Mouse (Mus musculus) MEL (cell line): ENCODE measurements around the gene Aco1. TPM values are rescaled to one million over a fixed set of nuclear protein-coding genes. Genes with fewer than 3 reads are reported as not detected.

ENCODE experiments used
- DNase-seq: peaks from one replicate; pipeline ENCODE4 v3.0.0; 2011; ENCODE audit warnings: low read depth, low spot score
- H3K27ac ChIP-seq: 2 replicates; pipeline ENCODE4 v1.5.1; 2012; ENCODE audit warnings: low read depth, mild to moderate bottlenecking, control low read depth, low read length, moderate library complexity; ENCODE audit not compliant: control insufficient read depth
- H3K27me3 ChIP-seq, 2 experiments: fragments of 150-350 bp in 1 of 2; sonication (generic) in 1 of 2; 2 replicates each; pipeline ENCODE4 v1.6.1; 2012; ENCODE audit warnings: low read length in 2 of 2, mild to moderate bottlenecking in 2 of 2, improper control_type of control experiment in 1 of 2, moderate library complexity in 1 of 2; ENCODE audit not compliant: insufficient read depth in 2 of 2, control insufficient read depth in 1 of 2
- H3K36me3 ChIP-seq, 2 experiments: 2 replicates each; pipeline ENCODE4 v1.6.1; 2012 to 2014; ENCODE audit warnings: low read length in 2 of 2, improper control_type of control experiment in 1 of 2, inconsistent platforms in 1 of 2, mild to moderate bottlenecking in 1 of 2; ENCODE audit not compliant: insufficient read depth in 2 of 2, control insufficient read depth in 1 of 2
- H3K4me1 ChIP-seq, 2 experiments: fragments of 150-350 bp in 1 of 2; sonication (generic) in 1 of 2; 2 replicates each; pipeline ENCODE4 v1.6.1; 2012; ENCODE audit warnings: low read length in 2 of 2, improper control_type of control experiment in 1 of 2, mild to moderate bottlenecking in 1 of 2; ENCODE audit not compliant: insufficient read depth in 2 of 2, control insufficient read depth in 1 of 2
- H3K4me3 ChIP-seq, 2 experiments: fragments of 150-350 bp in 1 of 2; sonication (generic) in 1 of 2; 2 replicates each; pipeline ENCODE4 v1.5.1; 2012; ENCODE audit warnings: low read depth in 2 of 2, low read length in 2 of 2, mild to moderate bottlenecking in 2 of 2, moderate library complexity in 2 of 2, control low read depth in 1 of 2, improper control_type of control experiment in 1 of 2; ENCODE audit not compliant: control insufficient read depth in 1 of 2, insufficient read depth in 1 of 2
- H3K79me2 ChIP-seq: 2 replicates; pipeline ENCODE4 v1.6.1; 2012; ENCODE audit warnings: mild to moderate bottlenecking, low read length, moderate library complexity; ENCODE audit not compliant: control insufficient read depth, poor library complexity, insufficient read depth
- H3K9ac ChIP-seq: 2 replicates; pipeline ENCODE4 v1.6.1; 2012; ENCODE audit warnings: low read depth, mild to moderate bottlenecking, control low read depth, low read length, moderate library complexity; ENCODE audit not compliant: control insufficient read depth, poor library complexity, severe bottlenecking
- H3K9me3 ChIP-seq: fragments of 150-350 bp; sonication (generic); replicated peaks from 2 replicates; pipeline ENCODE4 v1.6.1; 2012; ENCODE audit warnings: mild to moderate bottlenecking, low read length, improper control_type of control experiment, moderate library complexity; ENCODE audit not compliant: insufficient read depth
- CHD1 ChIP-seq: IDR thresholded peaks from 2 replicates; pipeline ENCODE4 v1.6.1; 2012; ENCODE audit warnings: low read depth, mild to moderate bottlenecking, inconsistent platforms, low read length, improper control_type of control experiment
- CTCF ChIP-seq, 3 experiments: IDR thresholded peaks in 2 of 3; conservative IDR thresholded peaks in 1 of 3; 2 replicates each; pipeline ENCODE4 v1.5.1; 2011 to 2012; ENCODE audit warnings: low read length in 3 of 3, low read depth in 2 of 3, mild to moderate bottlenecking in 2 of 3, improper control_type of control experiment in 1 of 3, inconsistent platforms in 1 of 3, mixed read lengths in 1 of 3, moderate library complexity in 1 of 3; ENCODE audit not compliant: control insufficient read depth in 1 of 3, insufficient read depth in 1 of 3, poor library complexity in 1 of 3, severe bottlenecking in 1 of 3
- JUND ChIP-seq: IDR thresholded peaks from 2 replicates; pipeline ENCODE4 v1.6.1; 2011; ENCODE audit warnings: low read depth, mild to moderate bottlenecking, improper control_type of control experiment, low read length
- KAT2A ChIP-seq: conservative IDR thresholded peaks from 2 replicates; pipeline ENCODE4 v1.6.1; 2012; ENCODE audit warnings: low read depth, low read length, improper control_type of control experiment, inconsistent platforms
- MAX ChIP-seq: IDR thresholded peaks from 2 replicates; pipeline ENCODE4 v1.6.1; 2011; ENCODE audit warnings: low read length, improper control_type of control experiment
- MAZ ChIP-seq: IDR thresholded peaks from 2 replicates; pipeline ENCODE4 v1.6.1; 2012; ENCODE audit warnings: low read depth, mild to moderate bottlenecking, inconsistent platforms, low read length, improper control_type of control experiment
- MXI1 ChIP-seq: IDR thresholded peaks from 2 replicates; pipeline ENCODE4 v1.6.1; 2011; ENCODE audit warnings: mild to moderate bottlenecking, low read depth, low read length, improper control_type of control experiment
- NRF1 ChIP-seq: IDR thresholded peaks from 2 replicates; pipeline ENCODE4 v1.6.1; 2014; ENCODE audit warnings: low read depth, mild to moderate bottlenecking, inconsistent platforms, low read length, improper control_type of control experiment, moderate library complexity; ENCODE audit not compliant: poor library complexity, insufficient read depth, severe bottlenecking
- POLR2AphosphoS2 ChIP-seq: IDR thresholded peaks from 2 replicates; pipeline ENCODE4 v1.6.1; 2011; ENCODE audit warnings: low read length, improper control_type of control experiment
- POLR2AphosphoS5 ChIP-seq: IDR thresholded peaks from 2 replicates; pipeline ENCODE4 v1.6.1; 2012; ENCODE audit warnings: low read depth, borderline replicate concordance, mild to moderate bottlenecking, inconsistent platforms, low read length, moderate library complexity, mixed read lengths
- RCOR1 ChIP-seq: IDR thresholded peaks from 2 replicates; pipeline ENCODE4 v1.6.1; 2012; ENCODE audit warnings: low read depth, mild to moderate bottlenecking, inconsistent platforms, low read length, improper control_type of control experiment
- SIN3A ChIP-seq: IDR thresholded peaks from 2 replicates; pipeline ENCODE4 v1.6.1; 2012; ENCODE audit warnings: low read length, improper control_type of control experiment, inconsistent platforms
- TAL1 ChIP-seq: IDR thresholded peaks from 2 replicates; pipeline ENCODE4 v1.6.1; 2012; ENCODE audit warnings: mild to moderate bottlenecking, inconsistent platforms, low read length, moderate library complexity, mixed read lengths
- TBP ChIP-seq: IDR thresholded peaks from 2 replicates; pipeline ENCODE4 v1.8.0; 2011; ENCODE audit warnings: low read depth, low read length, improper control_type of control experiment
- TCF12 ChIP-seq: IDR thresholded peaks from 2 replicates; pipeline ENCODE4 v1.6.1; 2014; ENCODE audit warnings: low read depth, mild to moderate bottlenecking, inconsistent platforms, low read length, improper control_type of control experiment, moderate library complexity
- UBTF ChIP-seq: IDR thresholded peaks from 2 replicates; pipeline ENCODE4 v1.6.1; 2012; ENCODE audit warnings: low read depth, mild to moderate bottlenecking, inconsistent platforms, low read length, improper control_type of control experiment, moderate library complexity, borderline replicate concordance; ENCODE audit not compliant: insufficient read depth
- USF2 ChIP-seq, 2 experiments: IDR thresholded peaks; 2 replicates each; pipeline ENCODE4 v1.6.1; 2011 to 2012; ENCODE audit warnings: improper control_type of control experiment in 2 of 2, low read length in 2 of 2, borderline replicate concordance in 1 of 2, inconsistent platforms in 1 of 2, low read depth in 1 of 2, mild to moderate bottlenecking in 1 of 2; ENCODE audit not compliant: insufficient read depth in 1 of 2
- ZNF384 ChIP-seq: IDR thresholded peaks from 2 replicates; pipeline ENCODE4 v1.6.1; 2012; ENCODE audit warnings: low read depth, mild to moderate bottlenecking, inconsistent platforms, low read length, improper control_type of control experiment
- polyA plus RNA-seq, 2 experiments: library from polyadenylated mRNA; stranded (reverse) in 1 of 2; unstranded in 1 of 2; fragments of >175 nt in 1 of 2; fragments of >200 nt in 1 of 2; gene quantifications; 2 replicates each; pipeline versions ENCODE4 v1.2.1 to v1.2.4; 2012; ENCODE audit warnings: low replicate concordance in 2 of 2, low read depth in 1 of 2; ENCODE audit not compliant: insufficient read length in 2 of 2, insufficient read depth in 1 of 2, missing spikeins in 1 of 2
- total RNA-seq: library from RNA; depleted of rRNA; stranded (reverse); fragments of 300-350 nt; gene quantifications from 2 replicates; pipeline ENCODE4 v1.2.3, GENCODE M21; 2012

Aco1 gene
- total and polyA plus RNA-seq, 3 experiments = 28.7 to 33.6 TPM; not detected in 1

DNA sequence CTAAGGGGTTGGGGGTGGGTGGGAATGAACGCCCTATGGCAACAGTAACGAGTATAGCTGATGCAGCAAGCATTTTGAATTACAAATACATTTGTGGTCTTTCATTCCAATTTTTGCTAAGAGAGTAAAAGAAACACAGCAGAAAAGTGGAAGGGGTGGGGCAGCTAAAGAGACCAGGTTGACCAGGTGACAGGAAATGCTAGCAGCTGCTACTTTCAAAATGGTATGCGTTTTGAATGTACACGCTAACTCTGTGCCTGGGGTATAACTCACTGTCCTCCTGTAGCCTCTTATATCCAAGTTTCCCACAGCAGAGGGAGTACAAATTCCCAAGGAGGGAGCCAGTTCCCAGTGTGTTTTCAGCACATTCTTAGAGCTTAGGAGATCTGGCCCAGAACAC lies 93.9 kb downstream of the Aco1 start:
- no peak overlapping the region for H3K4me3 ChIP-seq
- no peak for DNase-seq
- no peak overlapping the region for H3K9ac ChIP-seq
- H3K79me2 ChIP-seq = no peaks in the 10 kb centered on the region
- peaks cover 0 to 4% of the 10 kb centered on the region in 2 experiments; a peak in 1 of 4 replicates for H3K4me1 ChIP-seq
- H3K27me3 ChIP-seq = no peaks in the 10 kb centered on the region
- H3K36me3 ChIP-seq = no peaks in the 10 kb centered on the region
- H3K27ac ChIP-seq = no peak overlapping the region
- H3K9me3 ChIP-seq = no peaks in the 10 kb centered on the region
- TF ChIP-seq TBP (no peak), SIN3A (no peak), TCF12 (no peak), CHD1 (no peak), ZNF384 (no peak), RCOR1 (no peak), JUND (no peak), KAT2A (no peak), POLR2AphosphoS5 (no peak), USF2 (IDR thresholded peaks at IDR 0.05; ENCODE audit: borderline replicate concordance in 1 of 2, insufficient read depth in 1 of 2, low read depth in 1 of 2, low read length in 2 of 2) (no peak), UBTF (no peak), MAX (no peak), TAL1 (no peak), POLR2AphosphoS2 (no peak), CTCF (IDR thresholded peaks at IDR 0.05 in 2 of 3, conservative IDR thresholded peaks at IDR 0.05 in 1 of 3; ENCODE audit: control insufficient read depth in 1 of 3, insufficient read depth in 1 of 3, low read depth in 2 of 3, low read length in 3 of 3, poor library complexity in 1 of 3, severe bottlenecking in 1 of 3) (no peak)

DNA sequence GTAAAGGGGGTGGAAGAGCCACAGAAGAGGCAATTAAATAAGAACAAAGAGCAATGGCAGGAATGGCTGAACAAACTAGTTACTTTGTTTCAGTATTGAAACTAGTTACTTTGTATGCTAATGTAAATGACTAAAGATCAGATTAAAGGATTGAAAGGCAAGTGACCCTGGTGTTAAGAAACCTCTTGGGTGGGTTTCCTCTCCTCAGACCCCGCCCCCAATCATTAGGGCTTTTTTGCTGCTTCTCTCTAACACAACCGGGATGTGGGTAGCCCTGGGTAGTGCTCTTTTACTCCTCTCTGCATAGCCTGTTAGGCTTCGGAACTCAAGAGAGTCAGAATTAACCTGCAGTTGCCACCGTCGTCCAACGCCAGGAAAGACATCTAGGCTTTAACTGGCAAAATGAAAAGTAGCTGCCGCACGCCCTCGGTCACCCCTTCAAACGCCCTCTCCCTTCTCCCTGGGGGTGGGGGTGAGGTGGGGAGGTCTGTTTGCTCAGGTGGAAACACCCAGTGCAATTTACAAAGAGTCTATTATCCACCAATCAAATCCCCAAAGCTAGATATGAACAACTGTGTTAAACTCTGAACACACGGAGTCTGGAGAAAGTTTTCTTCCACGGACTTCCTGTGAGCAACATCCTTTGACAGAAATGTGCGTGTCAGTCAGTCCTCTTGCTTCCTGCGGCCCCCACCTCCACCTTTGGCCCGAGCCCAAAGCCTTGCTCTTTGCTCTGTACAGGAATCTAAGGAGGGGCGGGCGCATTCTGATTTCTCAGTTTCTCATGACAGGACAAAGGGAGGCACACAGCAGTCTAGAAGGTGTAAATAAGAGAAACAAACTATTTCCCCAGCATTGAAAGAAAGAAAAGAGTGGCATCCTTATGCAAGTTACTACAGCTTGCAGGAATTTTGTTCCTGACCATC lies 95.9 kb downstream of the Aco1 start:
- peak; percentile 76 for DNase-seq
- Histone ChIP-seq H3K27me3 (no peaks in the 10 kb centered on the region), H3K27ac (peak overlapping the region; percentile 33)
- 0 out of 2 replicates have a peak, but pooled peaks have one; percentile 20 for TF ChIP-seq TBP
- peak; percentile 56; the same call in 1 of the 2 replicates for TF ChIP-seq SIN3A
- TF ChIP-seq MXI1 = peak; percentile 90
- TF ChIP-seq MAZ = peak; percentile 45; the same call in 1 of the 2 replicates
- TF ChIP-seq NRF1 = no peak
- TF ChIP-seq USF2 (IDR thresholded peaks at IDR 0.05; ENCODE audit: borderline replicate concordance in 1 of 2, insufficient read depth in 1 of 2, low read depth in 1 of 2, low read length in 2 of 2) = no peak
- TF ChIP-seq, all 39 proteins: peak for 4
- peak overlapping the region; percentile 77 to 91 for H3K4me3 ChIP-seq
- peaks cover 0 to 4% of the 10 kb centered on the region in 2 experiments; a peak in 1 of 4 replicates for H3K4me1 ChIP-seq
- peaks cover 0 to 3% of the 10 kb centered on the region in 2 experiments; a peak in 2 of 4 replicates for H3K36me3 ChIP-seq
- H3K79me2 ChIP-seq = no peaks in the 10 kb centered on the region
- peak overlapping the region; percentile 65 for H3K9ac ChIP-seq
- H3K9me3 ChIP-seq = no peaks in the 10 kb centered on the region
